Mouse (Mus musculus) E14TG2a.4 (cell line): ENCODE data around the gene Cyfip1.

ENCODE experiments used
- CTCF ChIP-seq: conservative IDR thresholded peaks from 2 replicates; pipeline ENCODE4 v1.5.1; 2014; ENCODE audit warnings: low read length
- NANOG ChIP-seq: IDR thresholded peaks from 2 replicates; pipeline ENCODE4 v1.6.1; 2014; ENCODE audit warnings: borderline replicate concordance, low read length, mixed read lengths

DNA sequence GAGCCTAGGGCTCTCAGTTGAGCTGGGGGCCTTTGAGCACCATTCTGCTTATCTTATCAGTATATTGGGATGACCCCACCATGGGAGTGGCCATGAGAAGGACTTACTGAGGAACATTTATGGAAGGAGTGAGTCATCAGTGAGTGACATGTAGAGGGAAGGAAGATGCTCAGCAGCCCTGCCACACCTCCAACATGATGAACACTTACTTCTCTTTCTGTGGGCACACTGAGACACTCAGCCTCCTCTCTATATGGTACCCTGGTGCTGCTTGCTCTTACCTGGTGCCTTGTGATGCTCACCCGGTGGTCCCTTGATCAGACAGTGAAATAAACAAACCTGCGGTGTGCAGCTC, 17.9 kb downstream of the Cyfip1 start:
- no peak for TF ChIP-seq CTCF
- no peak for TF ChIP-seq NANOG
